Mouse (Mus musculus): ENCODE measurements around the gene Synpo2.
A peak's percentile ranks its signal among the peaks of the same experiment; 100 is the strongest.
"Not testable (repeated sequence)": the region's sequence is repeated elsewhere in the genome, so short reads cannot be mapped to it uniquely, and the experiment has no call there.

Gene Synpo2

DNA sequence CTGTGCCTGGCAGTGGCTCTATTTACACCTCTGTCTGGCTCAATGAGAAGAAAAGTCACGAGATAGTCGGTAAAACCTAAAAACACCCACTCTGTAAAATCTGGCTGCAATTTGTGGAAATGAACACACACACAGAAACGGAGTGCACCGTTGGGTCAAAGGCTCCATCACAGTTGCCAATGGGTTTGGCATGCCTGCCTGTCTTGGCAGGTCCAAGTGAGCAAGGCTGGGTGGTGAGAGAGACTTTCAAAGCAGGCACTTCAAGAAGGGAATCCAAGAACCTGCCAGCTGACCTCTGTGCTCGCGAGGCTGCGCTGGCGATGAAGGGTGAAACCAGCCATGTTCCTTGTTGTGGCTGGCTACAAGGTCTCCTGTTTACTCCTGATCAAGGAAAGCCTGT is 107.2 kb downstream of the Synpo2 start:
- DNase-seq, result peak in 1 of 2 experiments; percentile 9

DNA sequence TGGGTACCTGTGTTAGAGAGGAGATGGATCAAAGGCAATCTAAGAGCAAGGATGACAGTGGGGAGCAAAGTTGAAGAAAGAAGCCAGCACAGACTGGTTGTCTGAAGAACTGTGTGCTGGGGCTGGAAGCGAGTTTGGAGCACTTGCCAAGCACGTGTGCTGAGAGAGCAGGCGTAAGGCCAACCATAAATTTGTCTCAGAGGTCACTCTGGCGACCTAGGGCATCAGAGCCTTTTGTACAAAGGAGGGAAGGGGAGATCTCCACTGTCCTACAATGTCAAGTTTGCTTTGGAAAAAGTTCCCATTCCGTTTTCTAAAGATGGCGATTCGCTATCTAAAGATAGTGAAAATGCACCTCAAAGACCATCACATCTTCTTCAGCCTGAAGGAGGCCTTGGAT is 107.9 kb downstream of the Synpo2 start:
- no peak for DNase-seq

DNA sequence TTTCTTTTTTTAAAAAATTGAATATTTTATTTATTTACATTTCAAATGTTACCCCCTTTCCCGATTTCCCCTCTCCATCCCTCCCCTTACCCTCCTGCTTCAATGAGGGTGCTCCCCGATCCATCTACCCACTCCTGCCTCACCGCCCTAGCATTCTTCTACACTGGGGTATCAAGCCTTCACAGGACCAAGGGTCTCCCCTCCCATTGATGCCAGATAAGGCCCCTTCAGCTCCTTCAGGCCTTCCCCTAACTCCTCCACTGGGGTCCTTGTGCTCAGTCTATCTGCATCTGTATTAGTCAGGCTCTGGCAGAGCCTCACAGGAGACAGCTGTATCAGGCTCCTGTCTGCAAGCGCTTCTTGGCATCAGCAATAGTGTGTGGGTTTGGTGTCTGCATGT is 109.2 kb downstream of the Synpo2 start:
- DNase-seq, result not testable (repeated sequence)

GRCm38 (mm10) chr3:123123817-123124216 is 112.1 kb downstream of the Synpo2 start:
- no peak for DNase-seq

- DNase-seq, result no peak
Observed at GRCm38 (mm10) chr3:123122151-123123030, 113.6 kb downstream of the Synpo2 start.

- DNase-seq, result no peak
Observed at GRCm38 (mm10) chr3:123116903-123117302, 119.0 kb downstream of the Synpo2 start.

DNA sequence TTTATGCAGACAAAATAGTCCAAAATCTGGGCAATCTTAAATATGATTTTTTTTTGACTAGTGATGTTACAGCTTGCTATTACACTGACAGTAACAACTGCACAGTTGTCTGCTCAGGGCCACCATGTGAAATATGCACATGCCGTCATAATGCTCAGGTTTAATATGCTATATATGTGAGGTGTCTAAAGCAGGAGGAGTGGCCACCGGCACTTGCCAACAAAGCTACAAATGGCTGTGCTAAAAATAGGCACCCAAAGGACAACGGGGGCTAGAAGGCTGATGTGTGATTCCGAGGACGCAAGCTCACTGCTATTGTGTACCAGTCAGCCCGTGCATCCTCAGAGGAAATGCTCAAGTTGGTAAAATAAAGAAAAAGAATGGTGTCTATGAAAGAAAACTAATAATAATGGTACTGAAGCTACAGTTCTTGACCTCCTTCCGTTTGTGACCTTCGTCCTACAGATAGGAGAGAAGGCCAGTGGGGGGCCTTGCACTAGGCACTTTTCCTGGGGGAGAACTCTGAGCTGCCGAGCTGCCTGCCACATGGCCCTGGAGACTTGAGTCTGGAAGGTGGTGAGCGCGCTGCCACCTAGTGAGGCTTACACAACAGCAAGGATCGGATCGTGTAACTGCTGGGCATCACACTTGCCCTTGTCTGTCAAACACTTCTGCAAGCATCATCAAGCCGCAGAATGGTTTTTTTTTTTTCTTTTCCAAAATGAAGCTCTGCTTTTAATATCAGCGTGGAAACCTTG is 120.0 kb downstream of the Synpo2 start:
- peak; percentile 32 to 57 for DNase-seq

- DNase-seq, result no peak
Observed at GRCm38 (mm10) chr3:123114001-123114635, 121.8 kb downstream of the Synpo2 start.

- no peak for DNase-seq
Observed at GRCm38 (mm10) chr3:123112781-123113180, 123.2 kb downstream of the Synpo2 start.

- no peak for DNase-seq
Observed at GRCm38 (mm10) chr3:123111071-123111711, 124.8 kb downstream of the Synpo2 start.

GRCm38 (mm10) chr3:123107830-123108549 is 128.0 kb downstream of the Synpo2 start:
- DNase-seq, result no peak

DNA sequence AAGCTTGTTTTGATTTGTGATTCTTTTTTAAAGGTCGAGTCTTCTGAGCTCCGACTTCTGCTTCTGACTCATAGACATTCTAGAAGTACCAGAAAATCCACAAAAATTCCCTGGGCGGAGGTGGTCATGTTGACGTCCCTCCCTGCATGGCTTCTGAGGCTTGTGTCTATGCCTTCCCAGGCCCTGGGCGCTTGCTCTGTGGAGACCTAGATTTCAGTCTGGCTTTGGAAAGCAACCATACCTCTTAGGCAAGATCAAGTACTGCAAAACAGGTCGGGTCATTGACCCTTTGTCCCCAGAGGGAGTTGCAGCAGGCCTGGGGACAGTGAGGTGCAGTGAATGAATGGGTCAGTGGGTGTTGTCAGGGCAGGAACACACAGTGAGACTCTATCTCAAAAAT is 131.6 kb downstream of the Synpo2 start:
- DNase-seq, result no peak

DNA sequence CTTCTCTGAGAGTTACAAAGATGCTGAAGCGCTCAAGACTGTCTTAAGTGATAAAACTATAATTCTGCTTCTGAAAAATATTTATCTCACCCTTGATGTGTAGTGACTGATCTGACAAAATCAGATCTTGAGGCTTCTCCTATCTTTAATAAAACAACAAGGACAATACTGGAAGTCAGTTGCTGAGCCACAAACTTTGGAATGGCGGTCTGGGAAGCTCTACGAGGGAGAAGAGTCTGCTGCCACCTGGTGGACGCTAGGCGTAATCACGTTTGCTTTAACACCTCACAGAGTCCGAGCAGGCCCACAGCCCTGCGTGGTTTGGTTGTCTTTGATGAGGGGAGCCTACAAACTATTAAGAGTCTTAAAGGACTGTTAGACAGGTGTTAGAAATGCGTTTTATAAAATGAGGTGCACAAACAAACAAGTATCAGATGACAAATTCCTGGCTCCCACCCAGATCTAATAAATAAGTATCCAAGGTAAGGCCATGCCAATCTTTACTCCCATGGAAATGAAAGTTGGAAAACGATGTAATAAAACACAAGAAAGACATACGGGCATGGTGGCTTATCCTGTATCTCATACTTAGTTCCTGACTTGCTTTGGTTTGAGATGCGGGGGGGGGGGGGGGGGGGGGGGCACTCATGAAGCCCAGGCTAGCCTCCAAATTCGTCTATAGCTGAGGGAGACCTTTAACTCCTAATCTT is 132.6 kb downstream of the Synpo2 start:
- DNase-seq, result peak; percentile 70 to 82

- DNase-seq, result no peak
Observed at GRCm38 (mm10) chr3:123101761-123102160, 134.2 kb downstream of the Synpo2 start.

DNA sequence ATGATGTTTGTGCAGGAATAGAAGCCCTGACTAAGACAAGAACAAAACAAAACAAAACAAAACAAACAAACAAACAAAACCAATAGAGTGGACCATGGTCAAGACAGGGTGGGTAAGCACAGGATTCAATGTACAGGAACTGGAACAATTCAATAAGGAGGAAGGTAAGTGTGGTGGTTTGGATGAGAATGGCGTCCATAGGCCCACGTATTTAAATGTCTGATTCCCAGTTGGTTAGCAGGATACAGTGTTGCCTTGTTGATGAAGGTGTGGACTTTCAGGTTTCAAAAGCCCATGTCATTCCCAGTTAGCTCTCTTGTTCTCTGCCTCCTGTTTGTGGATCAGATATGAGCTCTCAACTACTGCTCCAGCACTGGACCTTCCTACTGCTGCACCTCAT is 140.8 kb downstream of the Synpo2 start:
- no peak for DNase-seq

GRCm38 (mm10) chr3:123093640-123094361 is 142.1 kb downstream of the Synpo2 start:
- DNase-seq, result no peak

DNA sequence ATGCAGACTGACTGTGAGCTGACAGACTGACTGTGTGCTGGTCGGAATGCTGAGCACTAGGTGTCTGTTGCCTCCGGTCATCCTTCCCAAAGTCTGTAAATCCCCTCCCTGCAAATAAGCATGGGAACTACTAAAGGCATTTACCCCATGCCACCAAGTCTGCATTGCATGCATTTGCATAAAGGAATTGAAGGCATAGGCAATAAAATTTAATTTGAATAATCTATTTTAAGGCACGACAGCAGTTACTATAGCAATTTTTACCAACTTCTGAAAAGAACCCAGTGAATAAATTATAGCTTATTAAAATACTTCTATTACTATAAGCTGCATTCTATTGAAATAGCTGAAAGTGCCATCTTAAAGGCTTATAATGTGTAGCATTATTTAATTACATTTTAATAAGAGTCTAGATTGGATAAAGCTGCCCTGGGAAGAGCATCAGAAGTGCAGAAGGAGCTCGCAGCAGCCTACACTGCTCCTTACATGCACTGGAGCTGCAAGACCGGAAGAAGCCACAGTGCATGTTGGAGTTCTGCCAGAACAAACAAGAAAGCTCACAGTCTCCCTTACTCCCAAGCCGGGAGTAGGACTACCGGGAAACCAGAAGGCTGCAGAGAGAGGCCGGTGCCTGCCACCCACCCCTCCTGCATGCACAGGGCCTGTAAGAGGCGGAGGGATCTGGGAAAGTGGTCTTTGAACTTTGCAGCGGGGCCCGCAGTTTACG is 142.9 kb downstream of the Synpo2 start:
- DNase-seq, result no peak

GRCm38 (mm10) chr3:123092442-123092841 is 143.5 kb downstream of the Synpo2 start:
- no peak for DNase-seq

GRCm38 (mm10) chr3:123089297-123090020 is 146.5 kb downstream of the Synpo2 start:
- DNase-seq, result no peak
